Comparison of ENCODE assay signal across 15 mouse cellular contexts in genomic region chr5:37391901-37392300, GRCm38 (mm10). TPM values are rescaled to one million over a fixed set of nuclear protein-coding genes. Genes with fewer than 3 reads are reported as not detected.
"Had no signal": no experiment of that assay in that cellular context is flagged by ENCODE, and none has a peak within 500 bp of the region (broad histone marks: within the 10 kb centered on the region; RNA-seq: fewer than 3 reads in every experiment).

No protein-coding gene starts in this region.

- H3K27me3 ChIP-seq: kidney, embryonic 15.5 days; limb, embryonic 12.5 days; liver, embryonic 13.5 days; lung, embryonic 15.5 days; megakaryocyte, embryonic 14.5 days; midbrain, embryonic 15.5 days; neural tube, embryonic 12.5 days had no signal

- DNase-seq: kidney, postnatal 14 days; liver; liver, embryonic 13.5 days; liver, postnatal 0 days; lung, postnatal 14 days had no signal

- H3K27ac ChIP-seq: kidney, embryonic 15.5 days; limb, embryonic 12.5 days; liver, embryonic 13.5 days; lung, embryonic 15.5 days; macrophage; midbrain, embryonic 15.5 days; neural tube, embryonic 12.5 days; stomach, postnatal 0 days had no signal

- H3K4me3 ChIP-seq: kidney, embryonic 15.5 days; limb, embryonic 12.5 days; liver, embryonic 13.5 days; lung, embryonic 15.5 days; megakaryocyte, embryonic 14.5 days; midbrain, embryonic 15.5 days; neural tube, embryonic 12.5 days had no signal

- H3K4me1 ChIP-seq: lung, embryonic 15.5 days; megakaryocyte, embryonic 14.5 days; neural tube, embryonic 12.5 days had no signal

RNA-seq across cellular contexts. Expression of gene Evc2, which starts 53.6 kb away (rescaled TPM):
- total RNA-seq: monocyte, adult 5-6 weeks; neutrophil, adult 5-6 weeks had no signal
- polyA plus RNA-seq: macrophage had no signal

RNA-seq across cellular contexts. Expression of gene Evc, which starts 55.2 kb away (rescaled TPM):
- total RNA-seq: neutrophil, adult 5-6 weeks had no signal
- polyA plus RNA-seq: macrophage had no signal
